Mouse (Mus musculus): ENCODE data around the gene Wdr45b.
"Not testable (repeated sequence)": the region's sequence is repeated elsewhere in the genome, so short reads cannot be mapped to it uniquely, and the experiment has no call there.

Wdr45b gene

GRCm38 (mm10) chr11:121328206-121328605, 26.0 kb downstream of the Wdr45b start:
- DNase-seq (ENCODE audit: low spot score in 2 of 2) = no peak

- DNase-seq (ENCODE audit: low spot score in 2 of 2) = no peak
Observed at GRCm38 (mm10) chr11:121326681-121327080, 27.6 kb downstream of the Wdr45b start.

GRCm38 (mm10) chr11:121326034-121326433, 28.2 kb downstream of the Wdr45b start:
- DNase-seq (ENCODE audit: low spot score in 2 of 2) = no peak

DNA sequence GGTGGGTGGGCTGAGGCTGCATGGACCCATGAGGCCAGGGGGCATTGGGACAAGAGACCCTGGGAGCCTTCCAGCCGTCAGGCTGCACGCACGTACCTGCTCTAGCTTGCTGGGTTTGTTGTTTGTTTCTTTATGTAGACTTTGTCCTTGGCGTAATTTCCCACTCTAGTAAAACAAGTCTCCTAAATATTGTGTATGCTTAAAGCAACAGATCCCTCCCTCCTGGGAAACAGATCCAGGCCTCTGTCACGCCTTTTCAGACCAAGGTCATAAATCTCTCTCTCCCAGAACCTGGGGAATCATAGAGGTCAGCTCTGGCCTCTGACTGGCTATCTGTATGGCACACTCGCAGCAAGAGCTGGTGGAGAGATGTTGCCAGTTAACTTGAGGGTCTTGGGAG, 46.5 kb downstream of the Wdr45b start:
- not testable (repeated sequence) for DNase-seq (ENCODE audit: low spot score in 2 of 2)

GRCm38 (mm10) chr11:121306608-121307007, 47.6 kb downstream of the Wdr45b start:
- DNase-seq (ENCODE audit: low spot score in 2 of 2) = no peak

DNA sequence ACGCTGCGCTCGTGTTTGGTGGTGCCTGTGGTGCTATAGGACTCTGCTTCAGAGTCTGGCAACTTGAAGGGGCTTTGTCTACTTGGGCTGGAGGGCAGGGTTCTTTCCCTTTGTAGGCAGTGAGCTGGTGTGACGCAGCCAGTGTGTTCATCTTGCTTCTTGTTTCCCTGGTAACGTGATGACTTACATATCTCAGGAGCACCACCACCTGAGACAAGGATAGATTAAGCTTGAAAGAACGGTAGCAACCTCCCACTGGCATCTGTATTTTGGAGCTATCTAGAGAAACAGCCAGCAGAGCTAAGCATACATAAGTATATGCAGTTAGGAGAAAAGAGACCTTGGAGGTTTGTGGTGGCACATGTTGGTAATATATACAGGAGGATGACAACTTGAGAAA, 48.9 kb downstream of the Wdr45b start:
- no peak for DNase-seq (ENCODE audit: low spot score in 2 of 2)

GRCm38 (mm10) chr11:121300265-121300664, 54.0 kb downstream of the Wdr45b start:
- no peak for DNase-seq (ENCODE audit: low spot score in 2 of 2)

DNA sequence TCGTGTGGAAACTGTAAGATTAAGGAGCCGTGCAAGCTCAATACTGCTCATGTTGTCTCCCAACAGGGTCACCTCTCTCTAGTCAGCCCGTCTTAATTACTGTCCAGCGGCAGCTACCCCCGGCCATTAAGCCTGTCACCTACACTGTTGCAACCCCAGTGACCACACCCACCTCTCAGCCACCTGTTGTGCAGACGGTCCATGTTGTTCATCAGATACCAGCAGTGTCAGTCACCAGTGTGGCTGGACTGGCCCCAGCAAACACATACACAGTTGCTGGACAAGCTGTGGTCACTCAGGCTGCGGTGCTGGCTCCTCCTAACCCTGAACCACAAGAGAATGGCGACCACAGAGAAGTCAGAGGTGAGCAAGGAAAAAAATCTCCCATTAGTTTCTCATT, 55.8 kb downstream of the Wdr45b start:
- DNase-seq (ENCODE audit: low spot score in 2 of 2) = no peak

DNA sequence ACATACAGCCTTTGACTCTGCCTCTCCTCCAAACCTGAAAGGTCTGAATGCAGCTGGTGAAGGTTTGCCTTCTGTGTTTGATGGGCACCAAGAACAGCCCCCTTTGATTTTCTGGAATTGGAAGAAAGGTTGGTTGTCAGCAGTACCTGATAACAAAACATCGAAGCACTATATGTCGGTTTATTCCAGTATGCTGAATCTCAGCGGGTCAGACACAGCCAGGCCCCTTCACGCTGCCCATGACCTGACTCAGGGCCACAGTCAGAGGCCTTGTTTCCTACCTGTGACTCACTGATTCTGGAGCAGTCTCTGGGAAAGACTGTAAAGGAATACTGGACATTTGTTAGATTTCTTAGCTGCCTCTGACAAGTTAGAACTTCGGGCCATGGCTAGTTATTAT, 59.5 kb downstream of the Wdr45b start:
- DNase-seq (ENCODE audit: low spot score in 2 of 2) = no peak

DNA sequence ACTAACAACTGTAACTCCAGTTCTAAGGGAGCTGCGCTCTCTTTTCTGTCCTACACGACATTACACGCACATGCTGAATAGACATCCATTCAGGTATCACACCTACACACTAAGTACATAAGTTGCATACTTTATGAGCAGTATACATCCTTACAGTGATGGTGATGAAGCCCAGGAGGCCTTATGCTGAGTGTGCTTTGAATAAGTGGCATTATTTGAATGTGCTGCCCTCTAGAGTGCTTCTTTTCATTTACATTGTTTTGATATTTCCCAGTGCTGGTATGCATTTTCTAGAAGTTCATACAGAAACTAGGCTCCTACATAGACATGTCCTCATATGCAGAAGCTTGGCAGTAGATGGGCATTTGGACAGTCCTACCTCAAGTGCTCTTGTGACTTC, 64.4 kb downstream of the Wdr45b start:
- DNase-seq (ENCODE audit: low spot score in 2 of 2) = no peak

DNA sequence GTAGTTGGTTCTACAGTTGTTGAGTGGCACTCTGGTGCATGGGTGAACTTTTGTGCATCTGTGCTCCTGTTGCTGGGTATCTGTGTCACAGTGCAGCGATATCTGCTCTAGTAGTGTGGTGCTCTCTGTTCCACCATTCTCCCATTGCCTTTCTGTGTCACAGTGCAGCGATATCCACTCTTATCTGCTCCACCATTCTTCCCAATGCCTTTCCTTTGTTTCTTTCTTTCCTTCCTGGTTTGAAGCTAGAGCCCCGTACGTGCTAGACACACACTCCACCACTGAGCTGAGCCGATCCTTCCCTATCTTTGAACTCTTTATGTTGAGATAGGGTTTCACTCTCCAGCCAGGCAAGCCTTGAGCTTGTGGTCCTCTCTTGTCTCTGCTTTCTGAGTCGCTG, 71.3 kb downstream of the Wdr45b start:
- DNase-seq (ENCODE audit: low spot score in 2 of 2) = no peak

GRCm38 (mm10) chr11:121278011-121278410, 76.2 kb downstream of the Wdr45b start:
- DNase-seq (ENCODE audit: low spot score in 2 of 2) = no peak

DNA sequence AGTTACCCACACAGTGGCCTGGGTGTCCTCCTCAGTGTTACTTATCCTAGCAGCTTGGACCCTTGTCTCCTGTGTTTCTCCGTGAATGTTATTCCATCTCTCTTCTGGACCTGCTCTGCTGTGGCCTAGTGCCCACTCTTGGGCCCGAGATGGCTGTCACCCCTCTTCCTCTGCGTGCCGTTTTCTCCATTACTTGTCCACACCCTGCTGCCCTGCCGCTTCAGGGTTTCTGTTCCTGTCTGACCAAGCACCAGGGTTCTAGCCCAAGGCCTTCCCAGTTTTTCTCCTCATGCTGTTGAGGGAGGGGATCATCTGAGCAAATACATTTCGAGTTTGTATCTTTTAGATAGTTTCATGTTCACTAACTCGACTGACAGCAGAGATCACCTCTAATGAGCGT, 76.7 kb downstream of the Wdr45b start:
- DNase-seq (ENCODE audit: low spot score in 2 of 2) = no peak
